Mouse (Mus musculus) embryonic facial prominence, embryonic 15.5 days (tissue): ENCODE measurements at regions not wholly inside any gene's neighbourhood (a gene's known extent, or its start where the extent isn't known, plus 50 kb on each side); places are given as distances from the start of the nearest gene placed in this dataset.

ENCODE experiments used
- ATAC-seq: fragments of 200-750 bp; cut with Nextera tagmentation; 2 replicates; pipeline ENCODE4 v1.8.0; 2017; ENCODE audit warnings: low read depth, moderate TSS enrichment; ENCODE audit not compliant: insufficient number of reproducible peaks, low FRiP score, low TSS enrichment
- H3K27ac ChIP-seq: fragments of 300-500 bp; sonication (generic); replicated peaks from 2 replicates; pipeline ENCODE4 v1.5.1; 2015; ENCODE audit warnings: mild to moderate bottlenecking, inconsistent platforms
- H3K27me3 ChIP-seq: fragments of 300-500 bp; sonication (generic); 2 replicates; pipeline ENCODE4 v1.6.1; 2015; ENCODE audit warnings: inconsistent platforms
- H3K36me3 ChIP-seq: fragments of 300-500 bp; sonication (generic); 2 replicates; pipeline ENCODE4 v1.6.1; 2015; ENCODE audit warnings: mild to moderate bottlenecking, inconsistent platforms
- H3K4me1 ChIP-seq: fragments of 300-500 bp; sonication (generic); 2 replicates; pipeline ENCODE4 v1.6.1; 2015; ENCODE audit warnings: inconsistent platforms
- H3K4me2 ChIP-seq: fragments of 300-500 bp; sonication (generic); replicated peaks from 2 replicates; pipeline ENCODE4 v1.6.1; 2015; ENCODE audit warnings: mild to moderate bottlenecking, inconsistent platforms
- H3K4me3 ChIP-seq: fragments of 300-500 bp; sonication (generic); replicated peaks from 2 replicates; pipeline ENCODE4 v1.5.1; 2015; ENCODE audit warnings: mild to moderate bottlenecking, inconsistent platforms
- H3K9ac ChIP-seq: fragments of 300-500 bp; sonication (generic); 2 replicates; pipeline ENCODE4 v1.6.1; 2015; ENCODE audit warnings: inconsistent platforms
- H3K9me3 ChIP-seq: fragments of 300-500 bp; sonication (generic); replicated peaks from 2 replicates; pipeline ENCODE4 v1.6.1; 2016; ENCODE audit warnings: inconsistent platforms
- WGBS: fragments of 180-500 bp; shearing (Covaris S2); methylation state at CpG from one replicate; pipeline ENCODE4 v1.1.7; 2015; 5-methylcytosine and 5-hydroxymethylcytosine counted together

- Histone ChIP-seq H3K9me3 (no peaks in the 10 kb centered on the region), H3K27ac (no peak overlapping the region), H3K4me2 (no peak overlapping the region), H3K4me3 (no peak overlapping the region), H3K4me1 (no peaks in the 10 kb centered on the region), H3K36me3 (no peaks in the 10 kb centered on the region), H3K27me3 (no peaks in the 10 kb centered on the region), H3K9ac (no peak overlapping the region)
- WGBS, result 77% methylated on average over 2 of the region's 2 CpGs
- ATAC-seq, result no peak
These were observed 250.8 kb downstream of the Tle4 start for GRCm38 (mm10) chr19:14347026-14347425.

DNA sequence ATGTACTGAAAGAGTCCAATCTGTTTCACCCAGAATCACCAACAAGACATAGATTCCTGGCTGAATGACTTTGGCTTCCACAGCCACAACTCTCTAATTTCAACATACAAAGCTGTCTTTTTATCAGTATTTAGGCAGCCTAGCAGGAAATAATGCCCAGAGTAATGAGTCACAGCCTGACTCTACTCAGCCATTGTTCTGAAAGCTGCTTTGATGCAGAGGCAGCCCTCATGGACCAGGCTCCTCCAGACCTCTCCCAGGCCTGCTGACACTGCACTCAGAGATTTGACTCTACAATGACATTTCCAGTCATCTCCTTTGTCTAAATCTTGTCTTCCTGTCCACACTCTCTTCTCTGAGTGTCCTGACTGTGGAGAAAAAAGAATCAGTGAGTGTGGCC lies 250.4 kb downstream of the Tle4 start:
- no peaks in the 10 kb centered on the region for H3K4me1 ChIP-seq
- no peaks in the 10 kb centered on the region for H3K27me3 ChIP-seq
- no peaks in the 10 kb centered on the region for H3K36me3 ChIP-seq
- no peaks in the 10 kb centered on the region for H3K9me3 ChIP-seq
- no peak overlapping the region for H3K4me2 ChIP-seq
- H3K4me3 ChIP-seq, result no peak overlapping the region
- H3K9ac ChIP-seq, result no peak overlapping the region
- ATAC-seq, result no peak
- H3K27ac ChIP-seq, result no peak overlapping the region

GRCm38 (mm10) chr19:14349753-14350152 lies 248.1 kb downstream of the Tle4 start:
- H3K36me3 ChIP-seq, result no peaks in the 10 kb centered on the region
- no peak overlapping the region for H3K27ac ChIP-seq
- H3K9ac ChIP-seq, result no peak overlapping the region
- H3K4me1 ChIP-seq, result no peaks in the 10 kb centered on the region
- H3K27me3 ChIP-seq, result no peaks in the 10 kb centered on the region
- 70% methylated on average over 2 of the region's 2 CpGs for WGBS
- no peaks in the 10 kb centered on the region for H3K9me3 ChIP-seq
- no peak overlapping the region for H3K4me3 ChIP-seq
- ATAC-seq, result no peak
- no peak overlapping the region for H3K4me2 ChIP-seq

DNA sequence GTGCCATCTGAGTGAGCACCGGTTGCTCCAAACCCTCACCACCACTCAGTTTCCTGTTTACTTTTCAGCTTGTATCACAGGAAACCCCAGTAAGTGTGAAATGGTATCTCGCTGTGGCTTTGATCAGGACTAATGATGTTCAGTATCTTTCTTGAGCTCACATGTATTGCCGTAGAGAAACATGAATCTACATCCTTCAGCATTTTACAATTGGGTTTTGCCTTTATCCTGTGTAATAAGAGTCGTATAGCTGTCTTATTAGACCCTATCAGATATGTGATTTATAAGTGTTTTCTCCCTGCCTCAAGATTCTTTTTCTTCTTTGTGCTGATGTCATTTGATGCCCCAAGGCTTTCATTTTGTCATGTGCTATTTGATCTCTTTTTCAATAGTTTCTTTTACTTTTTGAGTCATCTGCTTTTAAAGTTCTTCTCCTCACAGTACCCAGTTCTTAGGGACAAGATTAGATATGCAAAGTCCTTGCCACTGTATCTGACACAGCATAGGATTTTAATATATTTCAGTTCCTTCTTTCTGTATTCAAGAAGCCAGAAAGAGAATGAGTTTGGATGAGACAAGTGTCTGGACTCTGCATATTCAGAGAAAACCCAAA lies 246.0 kb downstream of the Tle4 start:
- no peaks in the 10 kb centered on the region for H3K4me1 ChIP-seq
- no peaks in the 10 kb centered on the region for H3K27me3 ChIP-seq
- ATAC-seq, result no peak
- WGBS, result 68% methylated on average over 4 of the region's 4 CpGs
- no peak overlapping the region for H3K4me2 ChIP-seq
- H3K9ac ChIP-seq, result no peak overlapping the region
- no peaks in the 10 kb centered on the region for H3K9me3 ChIP-seq
- H3K27ac ChIP-seq, result no peak overlapping the region
- H3K4me3 ChIP-seq, result no peak overlapping the region
- H3K36me3 ChIP-seq, result no peaks in the 10 kb centered on the region

DNA sequence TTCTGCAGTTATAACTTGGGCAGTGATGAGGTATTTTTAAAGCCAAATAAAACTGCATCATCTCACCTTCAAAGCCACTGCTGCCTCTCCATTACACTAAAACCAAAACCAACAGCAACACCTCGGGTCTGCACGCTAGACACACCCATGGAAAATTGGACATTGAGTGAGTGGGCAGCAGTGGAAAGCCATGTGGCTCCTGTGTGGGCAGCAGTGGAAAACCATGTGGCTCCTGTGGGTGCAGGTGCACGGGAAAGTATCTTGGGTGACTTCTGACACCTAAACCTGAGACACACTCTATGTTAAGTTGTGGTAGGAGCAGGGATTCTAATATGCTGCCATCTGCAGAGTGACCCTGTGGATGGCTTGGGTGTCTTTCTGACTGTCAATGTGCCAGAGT lies 245.3 kb downstream of the Tle4 start:
- WGBS, result 89% methylated on average over 3 of the region's 3 CpGs
- H3K4me1 ChIP-seq, result no peaks in the 10 kb centered on the region
- H3K9me3 ChIP-seq, result no peaks in the 10 kb centered on the region
- H3K4me3 ChIP-seq, result no peak overlapping the region
- no peaks in the 10 kb centered on the region for H3K27me3 ChIP-seq
- no peak overlapping the region for H3K27ac ChIP-seq
- no peak for ATAC-seq
- no peak overlapping the region for H3K4me2 ChIP-seq
- H3K9ac ChIP-seq, result no peak overlapping the region
- no peaks in the 10 kb centered on the region for H3K36me3 ChIP-seq

- no peaks in the 10 kb centered on the region for H3K36me3 ChIP-seq
- no peaks in the 10 kb centered on the region for H3K4me1 ChIP-seq
- no peaks in the 10 kb centered on the region for H3K9me3 ChIP-seq
- no peak for ATAC-seq
- H3K4me3 ChIP-seq, result no peak overlapping the region
- no peak overlapping the region for H3K9ac ChIP-seq
- no peak overlapping the region for H3K4me2 ChIP-seq
- H3K27me3 ChIP-seq, result no peaks in the 10 kb centered on the region
- WGBS, result 86% methylated on average over 4 of the region's 4 CpGs
- no peak overlapping the region for H3K27ac ChIP-seq
These were observed 244.7 kb downstream of the Tle4 start for GRCm38 (mm10) chr19:14353151-14353550.

GRCm38 (mm10) chr19:14355128-14355527 lies 242.7 kb downstream of the Tle4 start:
- ATAC-seq, result no peak
- 78% methylated on average over 2 of the region's 2 CpGs for WGBS

DNA sequence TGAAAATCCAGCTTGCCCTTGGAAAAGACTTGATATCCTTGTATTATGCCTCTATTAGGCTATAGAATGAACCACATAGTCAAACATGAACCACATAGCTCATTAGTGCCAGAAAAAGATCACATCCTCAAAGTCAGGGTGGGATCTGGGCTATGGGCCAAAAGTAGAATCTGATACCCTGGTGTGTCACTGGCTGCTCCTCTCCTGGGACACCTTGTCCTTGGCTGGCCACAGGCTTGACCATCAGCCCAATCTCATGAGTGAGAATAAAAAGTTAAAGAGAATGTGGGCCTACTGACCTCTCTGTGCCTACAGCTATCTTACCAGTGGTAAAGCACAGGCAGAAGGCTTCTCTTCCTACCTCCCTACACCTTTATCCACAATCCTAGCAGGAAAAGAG lies 241.9 kb downstream of the Tle4 start:
- no peak overlapping the region for H3K4me3 ChIP-seq
- H3K9ac ChIP-seq, result no peak overlapping the region
- H3K4me1 ChIP-seq, result no peaks in the 10 kb centered on the region
- H3K27ac ChIP-seq, result no peak overlapping the region
- H3K9me3 ChIP-seq, result no peaks in the 10 kb centered on the region
- ATAC-seq, result no peak
- H3K27me3 ChIP-seq, result no peaks in the 10 kb centered on the region
- no peaks in the 10 kb centered on the region for H3K36me3 ChIP-seq
- no peak overlapping the region for H3K4me2 ChIP-seq

More at GRCm38 (mm10) chr19:14355128-14355527, 242.7 kb downstream of the Tle4 start:
- Histone ChIP-seq H3K27me3 (no peaks in the 10 kb centered on the region), H3K27ac (no peak overlapping the region), H3K9me3 (no peaks in the 10 kb centered on the region), H3K4me2 (no peak overlapping the region), H3K36me3 (no peaks in the 10 kb centered on the region), H3K4me3 (no peak overlapping the region), H3K4me1 (no peaks in the 10 kb centered on the region), H3K9ac (no peak overlapping the region)

GRCm38 (mm10) chr19:14360611-14361010 lies 237.2 kb downstream of the Tle4 start:
- ATAC-seq, result no peak
- Histone ChIP-seq H3K27ac (no peak overlapping the region), H3K4me3 (no peak overlapping the region), H3K4me1 (no peaks in the 10 kb centered on the region), H3K9ac (no peak overlapping the region), H3K36me3 (no peaks in the 10 kb centered on the region), H3K9me3 (no peaks in the 10 kb centered on the region), H3K27me3 (no peaks in the 10 kb centered on the region), H3K4me2 (no peak overlapping the region)
- WGBS, result 82% methylated on average over 5 of the region's 5 CpGs

- Histone ChIP-seq H3K9me3 (no peaks in the 10 kb centered on the region), H3K4me2 (no peak overlapping the region), H3K4me1 (no peaks in the 10 kb centered on the region), H3K9ac (no peak overlapping the region), H3K27ac (no peak overlapping the region), H3K27me3 (no peaks in the 10 kb centered on the region; the same call in 1 of the 2 replicates), H3K36me3 (no peaks in the 10 kb centered on the region), H3K4me3 (no peak overlapping the region)
- WGBS, result 62% methylated on average over 12 of the region's 12 CpGs
- ATAC-seq, result no peak
These were observed 228.7 kb downstream of the Tle4 start for GRCm38 (mm10) chr19:14369098-14369604.

DNA sequence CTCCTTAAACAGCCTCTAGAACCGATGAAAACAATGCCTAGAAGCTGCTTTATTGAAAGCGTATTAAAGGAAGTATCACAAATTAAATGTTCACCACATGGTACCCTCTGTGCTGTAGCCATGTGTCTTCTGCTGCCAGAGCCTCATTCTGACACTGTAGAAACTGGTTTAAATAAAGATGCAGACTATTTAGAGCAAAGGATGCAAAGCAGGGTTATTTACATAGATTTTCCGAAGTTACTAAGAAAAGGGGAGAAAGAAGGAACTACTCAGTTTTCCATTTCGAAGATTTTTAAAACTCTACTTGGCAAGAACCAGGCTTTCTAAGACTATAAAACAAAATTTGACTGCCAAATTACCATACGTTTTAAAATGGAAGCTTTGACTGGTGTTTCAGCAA lies 226.5 kb downstream of the Tle4 start:
- no peaks in the 10 kb centered on the region for H3K4me1 ChIP-seq
- H3K27me3 ChIP-seq, result no peaks in the 10 kb centered on the region; the same call in 1 of the 2 replicates
- H3K27ac ChIP-seq, result no peak overlapping the region
- 55% methylated on average over 5 of the region's 5 CpGs for WGBS
- ATAC-seq, result no peak
- H3K4me2 ChIP-seq, result no peak overlapping the region
- no peak overlapping the region for H3K9ac ChIP-seq
- no peaks in the 10 kb centered on the region for H3K36me3 ChIP-seq
- H3K9me3 ChIP-seq, result no peaks in the 10 kb centered on the region
- no peak overlapping the region for H3K4me3 ChIP-seq

DNA sequence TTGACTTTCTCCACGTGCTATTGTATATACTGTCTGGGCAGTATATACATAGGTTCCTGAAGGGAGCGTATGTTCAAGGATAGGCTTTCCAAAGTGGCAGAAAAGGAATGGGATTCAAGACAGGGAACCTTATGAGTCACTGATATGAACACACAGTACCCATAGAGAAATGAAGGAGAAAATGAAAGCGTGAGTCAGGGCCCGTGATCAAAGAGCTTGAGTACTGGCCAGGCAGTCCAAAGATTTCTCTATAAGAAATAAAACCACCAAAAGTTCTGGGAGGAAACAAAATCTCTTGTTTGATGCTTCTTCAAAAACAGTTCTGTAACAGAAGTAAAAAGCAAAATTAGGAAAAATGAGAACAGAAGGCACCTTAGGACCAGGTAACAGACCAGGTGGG lies 223.9 kb downstream of the Tle4 start:
- H3K4me1 ChIP-seq, result no peaks in the 10 kb centered on the region
- H3K36me3 ChIP-seq, result no peaks in the 10 kb centered on the region
- 84% methylated on average over 4 of the region's 4 CpGs for WGBS
- no peaks in the 10 kb centered on the region; the same call in 1 of the 2 replicates for H3K27me3 ChIP-seq
- H3K9me3 ChIP-seq, result no peaks in the 10 kb centered on the region
- no peak overlapping the region for H3K4me2 ChIP-seq
- H3K4me3 ChIP-seq, result no peak overlapping the region
- no peak overlapping the region for H3K27ac ChIP-seq
- no peak for ATAC-seq
- H3K9ac ChIP-seq, result no peak overlapping the region
